8 mouse cellular contexts compared by ENCODE assay signal in genomic region chr5:150097620-150098019, GRCm38 (mm10). TPM values are rescaled to one million over a fixed set of nuclear protein-coding genes. Genes with fewer than 3 reads are reported as not detected.
A peak's percentile ranks its signal among the peaks of the same experiment; 100 is the strongest.
DNase-seq lines count a peak whose midpoint lies in the region; ATAC-seq and TF ChIP-seq lines count a peak whose summit lies in the region.

No protein-coding gene starts in this region.

- peak; percentile 91 for TF ChIP-seq CTCF in cortical plate, adult 2 months (IDR thresholded peaks at IDR 0.05; ENCODE audit: extremely low read depth, insufficient read depth, low read length)

- no peak overlapping the region for H3K27ac ChIP-seq in cortical plate, adult 2 months (ENCODE audit: insufficient read depth, low read length)
- no peak overlapping the region for H3K27ac ChIP-seq in liver, embryonic 11.5 days (ENCODE audit: low read depth, low read length)

- no peaks in the 10 kb centered on the region for H3K9me3 ChIP-seq in liver, embryonic 11.5 days (ENCODE audit: control insufficient read depth, low read length)

- TF ChIP-seq POLR2A in cortical plate, adult 2 months (IDR thresholded peaks at IDR 0.05; ENCODE audit: extremely low read depth, insufficient read depth, low read length), result no peak

- no peak overlapping the region for H3K4me3 ChIP-seq in cortical plate, adult 2 months (ENCODE audit: insufficient read depth, low read length)
- no peak overlapping the region for H3K4me3 ChIP-seq in liver, embryonic 11.5 days (ENCODE audit: low read depth, low read length)

- no peak overlapping the region for H3K9ac ChIP-seq in liver, embryonic 11.5 days (ENCODE audit: low read depth, low read length)

- peak; percentile 29; the same call in 1 of the 2 replicates for ATAC-seq in liver, embryonic 11.5 days (replicated peaks; ENCODE audit: low FRiP score)

- 11% methylated on average over 6 of the region's 6 CpGs for WGBS in liver, embryonic 11.5 days

- peak; percentile 69 for DNase-seq in B cell, adult 2 months
- peak; percentile 28 for DNase-seq in MEL-GATA-1-ER (ENCODE audit: extremely low read depth, low read depth)
- DNase-seq in heart, adult 18-20 months, result peak; percentile 41 to 70
- peak; percentile 9 for DNase-seq in kidney, adult 11 months
- no peak for DNase-seq in liver, embryonic 11.5 days (ENCODE audit: low spot score)
- peak; percentile 51 for DNase-seq in neural tube, embryonic 10.5 days (ENCODE audit: extremely low spot score, low spot score)
- DNase-seq in thymus, postnatal 4 days, result peak; percentile 71

- peaks cover 3% of the 10 kb centered on the region; the same call in 1 of the 2 replicates for H3K27me3 ChIP-seq in liver, embryonic 11.5 days (replicated peaks; ENCODE audit: control insufficient read depth, insufficient read depth, low read length)

- H3K36me3 ChIP-seq in liver, embryonic 11.5 days (ENCODE audit: control insufficient read depth, insufficient read depth, low read length), result no peaks in the 10 kb centered on the region

- H3K4me2 ChIP-seq in liver, embryonic 11.5 days, result no peak overlapping the region

- no peaks in the 10 kb centered on the region for H3K4me1 ChIP-seq in cortical plate, adult 2 months (ENCODE audit: control insufficient read depth, insufficient read depth, low read length)
- H3K4me1 ChIP-seq in liver, embryonic 11.5 days (replicated peaks; ENCODE audit: control insufficient read depth, insufficient read depth, low read length), result no peaks in the 10 kb centered on the region

RNA-seq across cellular contexts. Expression of gene Fry, which starts 20.8 kb away (rescaled TPM):
- polyA plus RNA-seq in cortical plate, adult 2 months (2012; rRNA removed), result 78.6 and 79.3 TPM in 2 replicates
- total RNA-seq in heart, adult 18-20 months (2021), result 100 to 1,000 TPM in 1 of 2 experiments, 10 to 100 TPM in 1; 97.6 to 122 TPM
- polyA plus RNA-seq in liver, embryonic 11.5 days (2014; fragmentation: Nextera tagmentation; extraction: Ambion mirVana), result 3.5 and 5.5 TPM in 2 replicates

Comparison
In these comparisons a context has a peak if more than half of its experiments do, and no peak if none do; other contexts are left out.
1. RNA of gene Fry, which starts 20.8 kb away (polyA plus RNA-seq): 78.6 to 79.3 TPM in cortical plate, adult 2 months; 3.5 to 5.5 TPM in liver, embryonic 11.5 days; every median in the first group is over 10 times any median in the second.